Mouse (Mus musculus): Measurements from ENCODE around the gene Sumo1. TPM values are rescaled to one million over a fixed set of nuclear protein-coding genes. Genes with fewer than 3 reads are reported as not detected.
"Not testable (repeated sequence)": the region's sequence is repeated elsewhere in the genome, so short reads cannot be mapped to it uniquely, and the experiment has no call there.

The Sumo1 gene
- polyA plus RNA-seq, 1 experiment from 2014 or later = 375 TPM

DNA sequence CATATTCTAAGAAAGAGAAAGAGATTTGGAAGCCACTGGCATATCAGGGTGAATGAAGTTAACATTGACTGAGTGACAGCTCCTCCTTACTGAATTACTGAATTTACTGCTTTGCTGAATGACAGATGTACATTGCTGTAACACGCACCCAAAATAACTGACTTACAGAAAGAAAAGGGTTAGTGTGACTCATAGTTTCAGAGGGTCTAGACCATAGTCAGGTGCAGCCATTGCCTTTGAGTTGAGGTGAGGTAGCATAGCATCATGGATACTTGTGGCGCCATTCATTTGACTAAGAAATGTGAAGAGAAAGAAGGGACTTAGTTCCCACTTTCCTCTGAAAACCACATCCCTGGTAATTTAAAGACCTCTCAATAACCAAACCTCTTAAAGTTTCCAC is 3.0 kb upstream of the Sumo1 start:
- H3K27me3 ChIP-seq (ENCODE audit: insufficient read depth, low read length) = no peaks in the 10 kb centered on the region
- H3K9me3 ChIP-seq (ENCODE audit: low read length) = no peaks in the 10 kb centered on the region
- no peak overlapping the region for H3K9ac ChIP-seq (replicated peaks; ENCODE audit: low read length)
- no peak overlapping the region for H3K4me2 ChIP-seq (replicated peaks; ENCODE audit: low read depth, low read length)
- no peak overlapping the region for H3K27ac ChIP-seq (ENCODE audit: low read length)
- peaks cover 12% of the 10 kb centered on the region for H3K4me1 ChIP-seq (ENCODE audit: insufficient read depth, low read length)
- WGBS = 90% methylated on average over 2 of the region's 2 CpGs
- no peak overlapping the region for H3K4me3 ChIP-seq (ENCODE audit: low read length)
- H3K36me3 ChIP-seq (ENCODE audit: insufficient read depth, low read length) = no peaks in the 10 kb centered on the region
- ATAC-seq (ENCODE audit: low FRiP score, low TSS enrichment) = no peak

DNA sequence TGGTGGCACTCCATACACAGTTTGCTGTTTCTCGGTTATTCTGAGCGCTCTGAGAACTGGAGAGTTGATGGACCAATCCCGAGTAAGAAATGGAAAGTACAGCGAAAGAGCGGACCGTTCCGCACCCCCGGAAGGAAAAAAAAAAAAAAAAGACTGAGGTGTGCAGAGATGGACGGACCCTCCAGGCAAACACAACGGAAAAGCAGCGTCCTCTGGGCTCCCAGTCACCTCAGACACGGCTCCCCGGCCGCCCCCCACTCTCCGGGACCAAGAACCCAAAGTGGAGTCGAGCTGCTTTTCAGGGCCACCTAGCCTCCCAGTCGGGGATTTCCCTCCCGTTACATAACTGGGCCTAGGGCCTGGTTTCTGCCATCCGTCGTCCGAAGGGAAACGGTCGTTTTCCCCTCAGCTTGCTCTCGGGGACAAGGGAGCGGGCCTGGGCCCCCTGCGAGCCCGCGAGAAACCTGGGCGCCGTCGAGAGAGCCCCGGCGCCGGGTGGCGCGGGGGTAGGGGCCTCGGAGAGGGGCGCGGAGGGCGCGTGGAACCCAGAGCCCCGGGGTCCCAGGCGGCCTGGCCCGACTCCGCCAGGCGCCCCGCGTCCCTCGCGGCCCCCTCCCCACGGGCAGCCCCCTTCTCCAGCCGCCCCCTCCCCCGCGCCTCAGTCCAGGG is 538 bp downstream of the Sumo1 start:
- peak; percentile 43 for ATAC-seq (ENCODE audit: low FRiP score, low TSS enrichment)
- Histone ChIP-seq H3K27ac (ENCODE audit: low read length) (peak overlapping the region; percentile 94), H3K4me2 (replicated peaks; ENCODE audit: low read depth, low read length) (peak overlapping the region; percentile 68)

DNA sequence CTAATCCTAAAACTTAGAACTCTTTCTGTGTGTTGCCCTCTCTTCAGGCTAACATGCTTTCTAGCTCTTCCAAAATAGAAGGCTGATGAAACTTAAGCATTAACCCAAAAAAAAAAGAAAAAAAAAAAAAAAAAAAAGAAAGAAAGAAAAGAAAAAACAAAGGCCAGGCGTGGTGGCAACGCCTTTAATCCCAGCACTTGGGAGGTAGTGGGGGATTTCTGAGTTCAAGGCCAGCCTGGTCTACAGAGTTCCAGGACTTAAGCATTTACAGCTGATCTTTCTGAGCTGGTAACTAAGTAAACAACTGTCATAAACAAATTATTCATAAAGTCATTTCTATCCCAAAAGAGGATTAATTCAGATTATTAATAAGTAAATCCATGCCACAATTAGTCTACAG is 1.8 kb downstream of the Sumo1 start:
- 80% methylated on average over 2 of the region's 2 CpGs for WGBS
- ATAC-seq (ENCODE audit: low FRiP score, low TSS enrichment) = no peak
- H3K9me3 ChIP-seq (ENCODE audit: low read length) = no peaks in the 10 kb centered on the region
- no peak overlapping the region for H3K27ac ChIP-seq (ENCODE audit: low read length)
- H3K4me3 ChIP-seq (ENCODE audit: low read length) = peak overlapping the region; percentile 16; the same call in 1 of the 2 replicates
- H3K27me3 ChIP-seq (ENCODE audit: insufficient read depth, low read length) = no peaks in the 10 kb centered on the region
- no peak overlapping the region for H3K9ac ChIP-seq (replicated peaks; ENCODE audit: low read length)
- peak overlapping the region; percentile 68 for H3K4me2 ChIP-seq (replicated peaks; ENCODE audit: low read depth, low read length)
- H3K4me1 ChIP-seq (ENCODE audit: insufficient read depth, low read length) = peaks cover 17% of the 10 kb centered on the region
- H3K36me3 ChIP-seq (ENCODE audit: insufficient read depth, low read length) = no peaks in the 10 kb centered on the region

More for the DNA sequence above, 538 bp downstream of the Sumo1 start:
- under 1% methylated on average over 46 of the region's 54 CpGs for WGBS
- peak overlapping the region; percentile 98 for H3K9ac ChIP-seq (replicated peaks; ENCODE audit: low read length)
- H3K4me3 ChIP-seq (ENCODE audit: low read length) = peak overlapping the region; percentile 89
- no peaks in the 10 kb centered on the region for H3K36me3 ChIP-seq (ENCODE audit: insufficient read depth, low read length)
- peaks cover 17% of the 10 kb centered on the region for H3K4me1 ChIP-seq (ENCODE audit: insufficient read depth, low read length)
- H3K27me3 ChIP-seq (ENCODE audit: insufficient read depth, low read length) = no peaks in the 10 kb centered on the region
- H3K9me3 ChIP-seq (ENCODE audit: low read length) = no peaks in the 10 kb centered on the region

DNA sequence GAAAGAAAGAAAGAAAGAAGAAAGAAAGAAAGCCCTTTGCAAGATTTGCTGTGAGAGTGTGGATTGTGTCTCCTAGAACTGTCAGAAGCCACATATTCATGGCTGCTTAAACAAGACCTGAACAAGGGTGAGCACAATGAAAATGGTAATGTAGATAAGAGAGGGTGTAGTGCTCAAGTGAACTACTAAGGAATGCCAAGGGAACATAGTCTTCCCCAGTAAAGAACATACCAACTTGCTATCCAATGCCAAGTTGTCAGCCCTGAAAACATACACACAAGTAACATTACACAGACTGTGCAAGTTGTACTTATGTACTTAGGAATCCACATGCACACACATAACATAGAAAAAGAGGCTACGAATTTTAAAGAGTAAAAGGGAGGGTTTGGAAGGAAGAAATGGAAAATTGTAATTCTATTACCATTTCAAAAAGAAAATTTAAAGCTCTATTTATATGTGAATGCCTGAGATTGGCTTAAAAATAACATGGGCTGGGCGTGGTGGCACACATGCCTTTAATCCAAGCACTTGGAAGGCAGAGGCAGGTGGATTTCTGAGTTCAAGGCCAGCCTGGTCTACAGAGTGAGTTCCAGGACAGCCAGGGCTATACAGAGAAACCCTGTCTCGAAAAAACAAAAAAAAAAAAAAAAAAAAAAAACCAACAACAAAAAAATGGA is 7.0 kb downstream of the Sumo1 start:
- Histone ChIP-seq H3K27ac (ENCODE audit: low read length) (no peak overlapping the region), H3K4me1 (ENCODE audit: insufficient read depth, low read length) (peaks cover 4% of the 10 kb centered on the region), H3K4me3 (ENCODE audit: low read length) (no peak overlapping the region), H3K4me2 (replicated peaks; ENCODE audit: low read depth, low read length) (no peak overlapping the region), H3K36me3 (ENCODE audit: insufficient read depth, low read length) (0 out of 2 replicates have a peak, but pooled peaks cover 3% of the 10 kb centered on the region), H3K9me3 (ENCODE audit: low read length) (no peaks in the 10 kb centered on the region), H3K27me3 (ENCODE audit: insufficient read depth, low read length) (no peaks in the 10 kb centered on the region), H3K9ac (replicated peaks; ENCODE audit: low read length) (no peak overlapping the region)
- no peak for ATAC-seq (ENCODE audit: low FRiP score, low TSS enrichment)
- WGBS = 78% methylated on average over 3 of the region's 3 CpGs

DNA sequence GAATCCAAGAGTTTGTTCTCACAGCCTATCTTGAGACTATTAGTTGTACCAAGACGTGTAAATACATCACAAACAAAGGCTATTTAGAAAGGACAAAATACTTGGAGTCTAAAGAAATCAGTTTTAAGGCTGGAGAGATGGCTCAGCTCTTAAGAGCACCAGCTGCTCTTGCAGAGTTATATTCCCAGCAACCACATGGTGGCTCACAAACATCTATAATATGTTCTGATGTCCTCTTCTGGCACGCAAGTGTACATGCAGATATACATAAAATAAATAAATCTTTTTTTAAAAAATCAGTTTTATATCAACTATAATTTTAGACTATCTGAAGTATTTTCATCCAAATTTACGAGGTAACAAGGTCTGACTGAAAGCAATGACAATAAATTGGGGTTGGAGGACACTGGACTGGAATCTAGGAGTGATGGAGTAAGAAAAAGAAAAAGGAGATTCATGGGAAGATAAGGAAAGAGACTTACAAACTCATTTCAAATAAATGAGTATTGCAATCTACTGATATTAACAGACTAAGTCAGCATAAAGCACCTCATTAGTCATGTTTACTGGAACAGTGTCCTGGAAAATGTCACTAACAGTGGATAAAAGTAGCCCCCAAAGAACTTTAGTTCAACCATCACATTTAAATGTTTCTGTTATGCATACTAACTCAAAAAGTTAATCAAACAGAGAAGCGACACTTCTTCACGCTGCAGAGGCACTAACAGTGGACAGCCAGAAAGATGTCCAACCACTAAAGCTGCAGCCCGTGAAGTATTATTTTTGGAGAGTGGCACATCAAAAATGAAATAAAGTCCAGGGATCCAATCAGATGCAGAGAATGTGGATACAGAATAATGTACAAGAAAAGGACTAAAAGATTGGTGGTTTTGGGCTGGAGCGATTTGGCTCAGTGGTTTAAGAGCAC is 14.1 kb downstream of the Sumo1 start:
- no peak overlapping the region for H3K27ac ChIP-seq (ENCODE audit: low read length)
- no peak overlapping the region for H3K4me2 ChIP-seq (replicated peaks; ENCODE audit: low read depth, low read length)
- H3K4me3 ChIP-seq (ENCODE audit: low read length) = no peak overlapping the region
- no peaks in the 10 kb centered on the region for H3K27me3 ChIP-seq (ENCODE audit: insufficient read depth, low read length)
- H3K36me3 ChIP-seq (ENCODE audit: insufficient read depth, low read length) = peaks cover 6% of the 10 kb centered on the region
- WGBS = 87% methylated on average over 7 of the region's 7 CpGs
- ATAC-seq (ENCODE audit: low FRiP score, low TSS enrichment) = no peak
- no peak overlapping the region for H3K9ac ChIP-seq (replicated peaks; ENCODE audit: low read length)
- no peaks in the 10 kb centered on the region for H3K4me1 ChIP-seq (ENCODE audit: insufficient read depth, low read length)
- H3K9me3 ChIP-seq (ENCODE audit: low read length) = no peaks in the 10 kb centered on the region

DNA sequence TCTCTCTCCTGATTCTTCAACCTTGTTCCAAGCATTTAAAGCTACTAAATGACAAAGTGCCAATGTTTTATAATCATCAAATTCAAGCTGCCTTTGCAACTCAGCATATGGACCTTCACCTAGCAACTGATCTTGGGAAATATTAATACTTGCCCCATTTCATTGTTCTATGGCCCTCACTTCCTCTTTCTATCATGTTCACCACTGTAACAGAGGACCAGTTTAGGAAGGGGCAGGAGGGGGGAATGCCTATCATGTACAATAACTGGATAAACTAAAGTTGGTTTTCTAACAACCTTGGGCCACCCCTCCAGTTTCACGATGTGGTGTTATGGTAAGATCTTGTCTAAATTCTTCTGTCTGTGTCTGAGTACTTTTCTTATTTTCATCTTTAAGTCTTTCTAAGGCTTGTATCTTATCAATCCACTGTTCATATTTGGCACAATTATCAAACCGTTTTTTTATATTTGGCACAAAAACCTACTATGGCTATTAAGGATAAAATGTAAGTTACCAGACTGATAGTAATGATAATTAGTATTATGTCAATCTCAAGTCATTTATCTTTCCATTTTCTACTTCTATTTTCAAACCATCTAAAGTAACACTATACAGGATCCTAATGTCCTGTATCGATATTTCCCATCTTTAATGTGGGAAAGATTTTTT is 17.3 kb downstream of the Sumo1 start:
- no peaks in the 10 kb centered on the region for H3K27me3 ChIP-seq (ENCODE audit: insufficient read depth, low read length)
- H3K9me3 ChIP-seq (ENCODE audit: low read length) = no peaks in the 10 kb centered on the region
- WGBS = 94% methylated on average over 3 of the region's 3 CpGs

DNA sequence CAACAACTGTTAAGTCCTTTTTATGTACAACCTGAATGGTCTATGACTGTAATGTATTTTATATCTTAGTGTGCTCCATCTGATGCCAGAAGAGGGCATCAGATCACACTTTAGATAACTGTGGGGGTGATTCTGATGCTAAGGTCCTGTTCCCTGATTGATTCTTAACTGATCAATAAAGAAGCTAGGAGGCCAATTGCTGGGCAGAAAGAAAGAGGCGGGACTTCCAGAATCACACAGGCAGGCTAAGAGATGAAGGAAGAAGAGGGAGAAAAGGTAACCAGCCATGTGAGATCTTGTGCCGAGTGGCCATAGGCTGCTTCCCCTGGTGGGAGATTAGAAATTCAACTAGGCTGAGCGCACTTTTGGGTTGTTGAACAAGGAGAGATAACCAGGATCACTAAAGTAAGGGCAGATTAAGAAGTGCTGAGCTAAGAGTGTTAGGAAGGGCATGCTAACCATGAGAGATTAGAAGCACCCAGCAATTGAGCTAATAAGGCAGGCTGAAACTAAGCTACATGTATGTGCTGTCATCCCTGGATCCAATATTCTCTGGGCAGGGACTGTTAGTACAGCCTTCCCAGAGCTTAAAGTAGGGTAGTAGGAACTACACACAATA is 19.3 kb downstream of the Sumo1 start:
- Histone ChIP-seq H3K27me3 (ENCODE audit: insufficient read depth, low read length) (no peaks in the 10 kb centered on the region), H3K27ac (ENCODE audit: low read length) (no peak overlapping the region), H3K4me3 (ENCODE audit: low read length) (no peak overlapping the region), H3K4me1 (ENCODE audit: insufficient read depth, low read length) (no peaks in the 10 kb centered on the region), H3K9me3 (ENCODE audit: low read length) (no peaks in the 10 kb centered on the region), H3K9ac (replicated peaks; ENCODE audit: low read length) (no peak overlapping the region), H3K4me2 (replicated peaks; ENCODE audit: low read depth, low read length) (no peak overlapping the region), H3K36me3 (ENCODE audit: insufficient read depth, low read length) (peaks cover 27% of the 10 kb centered on the region)
- 96% methylated on average over 3 of the region's 3 CpGs for WGBS
- no peak for ATAC-seq (ENCODE audit: low FRiP score, low TSS enrichment)

More for the DNA sequence above, 17.3 kb downstream of the Sumo1 start:
- no peak for ATAC-seq (ENCODE audit: low FRiP score, low TSS enrichment)
- no peak overlapping the region for H3K4me3 ChIP-seq (ENCODE audit: low read length)
- peaks cover 15% of the 10 kb centered on the region for H3K36me3 ChIP-seq (ENCODE audit: insufficient read depth, low read length)
- H3K4me2 ChIP-seq (replicated peaks; ENCODE audit: low read depth, low read length) = no peak overlapping the region
- H3K27ac ChIP-seq (ENCODE audit: low read length) = no peak overlapping the region
- H3K9ac ChIP-seq (replicated peaks; ENCODE audit: low read length) = no peak overlapping the region
- no peaks in the 10 kb centered on the region for H3K4me1 ChIP-seq (ENCODE audit: insufficient read depth, low read length)

DNA sequence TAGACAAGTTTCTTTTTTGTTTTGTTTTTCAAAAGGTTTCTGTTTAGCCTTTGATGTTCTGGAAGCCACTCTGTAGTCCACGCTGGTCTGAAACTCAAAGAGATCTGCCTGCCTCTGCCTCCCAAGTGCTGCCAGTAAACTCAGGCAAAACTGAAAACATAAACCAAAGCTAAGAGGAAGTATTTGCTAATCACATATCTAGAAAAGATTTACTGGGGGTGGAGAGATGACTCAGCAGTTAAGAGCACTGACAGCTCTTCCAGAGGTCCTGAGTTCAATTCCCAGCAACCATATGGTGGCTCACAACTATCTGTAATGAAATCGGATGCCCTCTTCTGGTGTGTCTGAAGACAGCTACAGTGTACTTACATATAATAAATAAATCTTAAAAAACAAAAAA is 24.1 kb downstream of the Sumo1 start:
- not testable (repeated sequence) for H3K9me3 ChIP-seq (ENCODE audit: low read length); H3K4me2 ChIP-seq (replicated peaks; ENCODE audit: low read depth, low read length); ATAC-seq (ENCODE audit: low FRiP score, low TSS enrichment); H3K27ac ChIP-seq (ENCODE audit: low read length); H3K4me3 ChIP-seq (ENCODE audit: low read length); H3K4me1 ChIP-seq (ENCODE audit: insufficient read depth, low read length); H3K27me3 ChIP-seq (ENCODE audit: insufficient read depth, low read length); H3K9ac ChIP-seq (replicated peaks; ENCODE audit: low read length)
- H3K36me3 ChIP-seq (ENCODE audit: insufficient read depth, low read length) = peaks cover 34% of the 10 kb centered on the region
- WGBS = 85% methylated on average over 2 of the region's 2 CpGs

DNA sequence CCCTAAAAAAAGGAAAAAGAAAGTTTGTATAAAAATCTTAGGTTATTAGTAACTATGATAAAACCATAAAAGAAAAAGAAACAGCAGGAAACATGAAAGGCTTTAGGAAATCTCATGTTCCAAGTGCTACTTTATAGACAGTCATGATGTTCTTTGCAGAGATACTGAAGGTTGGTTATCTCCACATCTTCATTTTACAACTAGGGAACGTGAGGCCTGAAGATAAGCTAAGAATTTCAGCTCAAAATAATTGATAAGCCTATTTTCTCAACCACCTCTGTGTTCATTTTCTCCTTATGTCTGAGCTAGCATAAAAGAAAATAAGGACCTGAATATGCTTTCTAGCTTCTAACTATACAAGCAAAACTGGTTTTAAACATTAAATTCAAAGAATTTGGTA is 28.1 kb downstream of the Sumo1 start:
- no peaks in the 10 kb centered on the region for H3K9me3 ChIP-seq (ENCODE audit: low read length)
- no peak overlapping the region for H3K4me3 ChIP-seq (ENCODE audit: low read length)
- H3K4me2 ChIP-seq (replicated peaks; ENCODE audit: low read depth, low read length) = no peak overlapping the region
- no peak overlapping the region for H3K9ac ChIP-seq (replicated peaks; ENCODE audit: low read length)
- ATAC-seq (ENCODE audit: low FRiP score, low TSS enrichment) = no peak
- peaks cover 21% of the 10 kb centered on the region for H3K36me3 ChIP-seq (ENCODE audit: insufficient read depth, low read length)
- no peak overlapping the region for H3K27ac ChIP-seq (ENCODE audit: low read length)
- WGBS = 87% methylated on average over 1 of the region's 1 CpGs
- H3K4me1 ChIP-seq (ENCODE audit: insufficient read depth, low read length) = no peaks in the 10 kb centered on the region
- no peaks in the 10 kb centered on the region for H3K27me3 ChIP-seq (ENCODE audit: insufficient read depth, low read length)

All from kidney, embryonic 16.5 days (tissue).